Mouse (Mus musculus) cortical plate, adult 2 months (tissue): ENCODE measurements around the gene Fam189a1. TPM values are rescaled to one million over a fixed set of nuclear protein-coding genes. Genes with fewer than 3 reads are reported as not detected.

Experiments used
- H3K27ac ChIP-seq: fragments of 200-500 bp; 2 replicates; pipeline ENCODE4 v1.5.1; 2012; ENCODE audit warnings: low read length, control low read depth, inconsistent platforms; ENCODE audit not compliant: insufficient read depth
- H3K4me1 ChIP-seq: fragments of 200-500 bp; 2 replicates; pipeline ENCODE4 v1.6.1; 2011; ENCODE audit warnings: low read length; ENCODE audit not compliant: control insufficient read depth, insufficient read depth
- H3K4me3 ChIP-seq: fragments of 200-500 bp; 2 replicates; pipeline ENCODE4 v1.5.1; 2011; ENCODE audit warnings: mild to moderate bottlenecking, low read length, control low read depth; ENCODE audit not compliant: insufficient read depth
- CTCF ChIP-seq: fragments of 200-500 bp; IDR thresholded peaks from 2 replicates; pipeline ENCODE4 v1.5.1; 2011; ENCODE audit warnings: mild to moderate bottlenecking, control low read depth, low read length; ENCODE audit not compliant: insufficient read depth; ENCODE audit errors: extremely low read depth
- POLR2A ChIP-seq: fragments of 200-500 bp; IDR thresholded peaks from 2 replicates; pipeline ENCODE4 v1.6.1; 2011; ENCODE audit warnings: mild to moderate bottlenecking, low read length, control low read depth; ENCODE audit not compliant: insufficient read depth; ENCODE audit errors: extremely low read depth
- polyA plus RNA-seq: library from polyadenylated mRNA; depleted of rRNA; stranded (reverse); fragments of >200 nt; gene quantifications from 2 replicates; pipeline ENCODE4 v1.2.3, GENCODE M21; 2012

Gene Fam189a1
- polyA plus RNA-seq, 1 experiment, result 61.3 TPM

DNA sequence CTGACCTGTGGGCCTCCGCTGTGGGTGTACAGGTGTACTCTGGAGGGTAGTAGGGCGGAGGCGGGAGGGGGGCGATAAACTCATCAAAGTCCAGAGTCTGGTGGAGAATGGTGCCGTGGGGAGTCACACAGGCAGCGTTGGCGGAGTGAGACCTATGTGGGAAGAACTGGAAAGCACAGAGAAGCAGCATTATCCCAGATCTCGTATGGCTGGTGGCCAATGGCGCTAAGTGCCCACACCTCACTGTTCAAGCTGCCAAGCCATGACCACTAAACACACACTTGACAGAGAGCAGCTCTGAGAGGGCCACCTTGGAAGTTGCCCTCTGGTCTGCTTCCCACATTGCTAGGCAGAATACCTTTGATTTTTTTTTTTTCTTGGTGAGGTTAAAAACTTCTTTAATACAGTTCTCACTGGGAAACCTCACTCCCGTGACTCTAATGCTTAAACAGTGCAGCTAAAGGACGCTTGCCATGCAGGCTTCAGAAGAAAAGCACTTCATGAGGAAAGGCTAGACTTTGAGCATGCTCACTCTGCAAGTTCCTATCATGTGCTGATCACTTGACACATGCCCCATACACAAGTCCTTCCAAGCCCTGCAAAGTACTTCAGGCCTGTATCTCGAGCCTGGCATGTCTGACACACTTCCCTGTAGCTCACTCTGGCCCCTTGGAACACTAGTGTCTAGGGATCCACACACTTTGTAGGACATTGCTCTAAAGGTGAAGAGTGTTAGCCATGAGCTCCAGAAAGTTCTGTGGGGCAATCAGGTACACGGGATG, 379.5 kb downstream of the Fam189a1 start:
- Histone ChIP-seq H3K4me3 (no peak overlapping the region), H3K27ac (no peak overlapping the region)
- no peak for TF ChIP-seq CTCF

GRCm38 (mm10) chr7:64773465-64773864, 382.9 kb downstream of the Fam189a1 start:
- H3K4me1 ChIP-seq, result peaks cover 4% of the 10 kb centered on the region
- no peak for TF ChIP-seq POLR2A
- peak; percentile 31 for TF ChIP-seq CTCF
- H3K4me3 ChIP-seq, result no peak overlapping the region
- H3K27ac ChIP-seq, result no peak overlapping the region

More for the DNA sequence above, 379.5 kb downstream of the Fam189a1 start:
- peaks cover 21% of the 10 kb centered on the region for H3K4me1 ChIP-seq

DNA sequence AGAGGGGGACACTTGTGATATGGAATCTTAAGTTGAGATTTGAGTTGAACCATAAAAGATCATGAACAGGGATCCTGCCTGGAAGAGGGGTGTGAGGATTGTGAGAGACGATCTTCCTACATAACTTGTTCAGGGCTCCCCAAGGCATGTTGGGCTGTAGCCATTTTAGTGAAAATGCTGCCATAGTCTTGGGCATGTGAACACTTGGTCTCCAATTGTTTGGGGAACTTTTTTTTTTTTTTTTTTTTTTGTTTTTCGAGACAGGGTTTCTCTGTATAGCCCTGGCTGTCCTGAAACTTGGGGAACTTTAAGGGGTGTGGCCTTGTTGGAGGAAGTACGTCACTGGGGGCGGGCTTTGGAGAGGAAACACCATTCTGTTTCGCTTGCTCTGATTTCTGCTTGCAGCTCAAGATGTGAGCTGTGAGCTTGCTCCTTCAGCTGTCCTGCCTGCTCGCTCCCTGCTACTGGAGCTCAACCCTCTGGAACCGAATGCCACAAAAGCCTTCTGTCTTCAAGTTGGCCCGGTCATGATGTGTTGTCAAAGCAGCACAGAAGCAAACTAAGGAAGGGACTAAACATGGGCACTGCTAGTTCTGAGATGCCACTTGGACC, 385.5 kb downstream of the Fam189a1 start:
- no peak overlapping the region for H3K4me3 ChIP-seq
- TF ChIP-seq POLR2A, result no peak
- no peak for TF ChIP-seq CTCF
- H3K4me1 ChIP-seq, result peaks cover 2% of the 10 kb centered on the region; the same call in 1 of the 2 replicates
- no peak overlapping the region for H3K27ac ChIP-seq

DNA sequence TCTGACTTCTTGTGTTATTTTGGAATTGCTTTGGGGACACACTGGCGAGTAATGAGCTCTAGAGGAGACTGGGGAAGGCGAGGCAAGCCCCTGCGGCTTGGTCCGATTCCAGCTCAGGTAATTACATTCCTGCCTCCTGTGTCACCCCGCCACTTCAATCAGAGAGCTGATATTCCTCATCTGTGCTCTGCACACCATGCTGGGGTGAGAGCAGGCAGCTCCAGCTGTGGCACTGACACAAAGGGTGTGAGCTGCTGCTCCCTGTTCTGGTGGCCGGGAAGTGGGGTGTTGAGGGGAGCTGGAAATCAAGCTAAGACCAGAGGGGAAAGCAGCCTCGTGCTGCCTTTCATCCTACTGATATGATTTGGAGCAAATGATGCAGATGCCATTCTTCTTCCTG, 386.6 kb downstream of the Fam189a1 start:
- Histone ChIP-seq H3K4me3 (no peak overlapping the region), H3K27ac (no peak overlapping the region), H3K4me1 (no peaks in the 10 kb centered on the region)
- TF ChIP-seq CTCF (no peak), POLR2A (no peak)

GRCm38 (mm10) chr7:64765595-64765994, 390.8 kb downstream of the Fam189a1 start:
- no peak overlapping the region for H3K4me3 ChIP-seq
- no peaks in the 10 kb centered on the region for H3K4me1 ChIP-seq
- TF ChIP-seq POLR2A, result no peak
- no peak for TF ChIP-seq CTCF
- H3K27ac ChIP-seq, result no peak overlapping the region

DNA sequence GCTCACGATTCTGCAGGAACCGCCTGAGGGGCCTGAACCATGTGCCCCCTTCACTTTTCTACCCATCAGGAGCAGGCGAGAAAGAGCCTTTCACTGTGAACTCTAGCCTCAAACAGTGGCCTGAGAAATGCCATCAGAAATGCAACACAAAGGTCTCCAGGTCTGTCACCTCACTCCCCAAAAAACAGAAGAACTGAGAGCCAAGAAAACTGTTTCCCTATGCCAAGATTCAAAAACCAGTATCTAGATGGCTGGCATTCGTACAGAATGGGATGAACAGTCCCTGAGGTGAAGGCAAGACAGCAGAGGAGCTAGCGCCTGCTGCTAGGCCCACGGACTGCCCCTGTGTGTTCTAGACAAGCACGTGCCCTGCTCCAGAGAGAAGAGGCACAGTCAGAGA, 401.2 kb downstream of the Fam189a1 start:
- H3K4me3 ChIP-seq, result no peak overlapping the region
- no peak overlapping the region for H3K27ac ChIP-seq
- no peak for TF ChIP-seq POLR2A
- TF ChIP-seq CTCF, result no peak
- peaks cover 6% of the 10 kb centered on the region for H3K4me1 ChIP-seq

DNA sequence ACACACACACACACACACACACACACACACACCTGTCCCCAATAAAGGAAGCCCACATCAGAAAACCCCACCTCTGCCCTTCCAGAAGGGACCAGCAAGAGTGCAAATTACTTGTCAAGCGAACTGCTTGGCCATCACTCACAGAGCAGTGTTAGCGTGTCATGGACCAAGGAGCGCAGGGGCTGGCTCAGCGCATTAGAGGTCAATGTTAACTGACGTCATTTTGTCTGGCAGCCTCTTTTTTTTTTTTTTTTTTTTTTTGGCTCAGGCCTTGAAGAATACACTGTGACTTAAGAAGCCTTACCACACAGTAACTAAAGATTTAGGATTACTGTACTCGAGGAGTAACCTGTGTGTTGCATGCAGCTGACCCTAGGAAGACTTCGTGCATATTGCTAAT, 402.2 kb downstream of the Fam189a1 start:
- Histone ChIP-seq H3K4me1 (peaks cover 8% of the 10 kb centered on the region), H3K4me3 (no peak overlapping the region), H3K27ac (no peak overlapping the region)
- TF ChIP-seq POLR2A, result no peak
- TF ChIP-seq CTCF, result no peak

- Histone ChIP-seq H3K27ac (no peak overlapping the region), H3K4me3 (no peak overlapping the region), H3K4me1 (peaks cover 8% of the 10 kb centered on the region)
- TF ChIP-seq POLR2A, result no peak
Measured at GRCm38 (mm10) chr7:64753678-64754077, 402.7 kb downstream of the Fam189a1 start.

GRCm38 (mm10) chr7:64752133-64752532, 404.2 kb downstream of the Fam189a1 start:
- no peak overlapping the region for H3K27ac ChIP-seq

DNA sequence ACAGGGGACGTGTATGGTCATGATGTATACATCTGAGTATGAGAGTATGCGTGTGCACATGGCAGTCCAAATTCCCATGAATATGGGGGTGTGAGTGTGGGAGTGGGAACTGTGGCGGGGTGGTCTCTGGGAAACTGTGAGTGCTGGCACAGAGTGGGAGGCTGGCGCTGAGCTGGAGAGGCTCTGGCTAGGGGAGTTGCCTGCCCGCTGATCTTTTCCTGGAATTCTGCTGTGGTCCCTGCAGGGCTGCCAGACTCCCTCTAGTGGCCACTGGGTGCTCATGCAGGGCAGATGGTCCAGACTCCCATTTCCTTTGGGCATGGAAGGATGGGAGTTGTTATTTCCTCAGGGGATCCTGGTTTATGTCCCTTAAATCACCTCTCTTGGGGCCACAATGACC, 404.9 kb downstream of the Fam189a1 start:
- no peak overlapping the region for H3K27ac ChIP-seq

More at GRCm38 (mm10) chr7:64752133-64752532, 404.2 kb downstream of the Fam189a1 start:
- no peak overlapping the region for H3K4me3 ChIP-seq
- TF ChIP-seq CTCF (no peak), POLR2A (no peak)
- peaks cover 4% of the 10 kb centered on the region for H3K4me1 ChIP-seq

More for the DNA sequence above, 404.9 kb downstream of the Fam189a1 start:
- TF ChIP-seq POLR2A, result 0 out of 2 replicates have a peak, but pooled peaks have one; percentile 28
- peak; percentile 87 for TF ChIP-seq CTCF
- no peak overlapping the region for H3K4me3 ChIP-seq
- H3K4me1 ChIP-seq, result peaks cover 4% of the 10 kb centered on the region
